Mouse (Mus musculus): ENCODE measurements around the gene Clstn2.

The Clstn2 gene

DNA sequence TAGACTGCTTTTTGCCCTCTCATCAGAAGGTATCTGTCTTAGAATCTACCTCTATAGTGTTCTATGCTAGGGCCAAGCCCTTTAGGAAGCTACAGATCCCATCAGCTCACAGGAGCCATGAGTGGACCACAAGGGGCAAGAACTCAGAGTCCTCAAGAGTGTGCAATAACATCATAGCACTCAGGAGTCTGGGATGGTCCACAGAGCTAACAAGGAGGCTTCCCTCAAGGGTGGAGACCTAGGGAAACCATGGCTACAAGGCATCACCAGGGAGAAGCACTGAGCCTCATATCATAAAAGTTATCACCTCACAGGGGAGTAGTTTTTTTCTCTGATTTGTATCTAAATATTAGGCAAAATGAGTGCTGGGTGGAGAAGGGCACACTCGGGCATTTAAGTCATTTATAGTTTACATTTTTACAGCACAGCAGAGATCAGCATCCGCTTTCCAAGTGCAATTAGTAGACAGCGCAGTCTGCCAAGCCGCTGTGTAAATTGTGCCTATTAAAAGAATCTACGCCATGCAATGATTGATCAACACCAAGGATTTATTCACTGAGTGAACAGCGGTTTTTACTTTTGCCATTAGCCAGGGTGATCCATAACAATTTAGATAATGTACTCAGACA, 82.5 kb downstream of the Clstn2 start:
- no peak for DNase-seq

- no peak for DNase-seq
Measured at GRCm38 (mm10) chr9:97919326-97919725, 113.7 kb downstream of the Clstn2 start.

- no peak for DNase-seq
Measured at GRCm38 (mm10) chr9:97891415-97891814, 141.6 kb downstream of the Clstn2 start.

- DNase-seq = no peak
Measured at GRCm38 (mm10) chr9:97883336-97883735, 149.6 kb downstream of the Clstn2 start.

GRCm38 (mm10) chr9:97867013-97867700, 165.8 kb downstream of the Clstn2 start:
- no peak for DNase-seq

- DNase-seq = no peak
Measured at GRCm38 (mm10) chr9:97852859-97853258, 180.1 kb downstream of the Clstn2 start.

GRCm38 (mm10) chr9:97847873-97848838, 184.8 kb downstream of the Clstn2 start:
- DNase-seq = no peak

- DNase-seq = no peak
Measured at GRCm38 (mm10) chr9:97842054-97842453, 190.9 kb downstream of the Clstn2 start.

DNA sequence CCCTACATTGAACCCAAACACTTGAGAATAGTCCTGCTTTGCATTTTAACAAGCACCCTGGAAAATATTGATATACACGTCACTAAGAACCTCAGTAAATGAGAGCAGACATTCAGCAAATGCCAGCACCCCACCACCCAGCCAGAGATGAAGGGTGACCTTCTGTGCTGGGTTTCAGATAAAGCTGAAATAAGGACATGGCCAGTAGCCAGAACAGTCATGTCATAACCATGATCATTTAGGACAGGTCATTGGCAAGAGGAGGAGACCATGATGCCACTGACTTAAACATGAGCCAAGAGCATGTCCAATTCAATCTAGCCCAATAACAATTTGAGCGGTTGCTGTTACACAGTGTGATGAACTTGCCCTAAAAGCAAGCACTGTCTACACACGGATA, 201.8 kb downstream of the Clstn2 start:
- no peak for DNase-seq

- no peak for DNase-seq
Measured at GRCm38 (mm10) chr9:97829919-97830318, 203.1 kb downstream of the Clstn2 start.

GRCm38 (mm10) chr9:97827689-97828088, 205.3 kb downstream of the Clstn2 start:
- no peak for DNase-seq

DNA sequence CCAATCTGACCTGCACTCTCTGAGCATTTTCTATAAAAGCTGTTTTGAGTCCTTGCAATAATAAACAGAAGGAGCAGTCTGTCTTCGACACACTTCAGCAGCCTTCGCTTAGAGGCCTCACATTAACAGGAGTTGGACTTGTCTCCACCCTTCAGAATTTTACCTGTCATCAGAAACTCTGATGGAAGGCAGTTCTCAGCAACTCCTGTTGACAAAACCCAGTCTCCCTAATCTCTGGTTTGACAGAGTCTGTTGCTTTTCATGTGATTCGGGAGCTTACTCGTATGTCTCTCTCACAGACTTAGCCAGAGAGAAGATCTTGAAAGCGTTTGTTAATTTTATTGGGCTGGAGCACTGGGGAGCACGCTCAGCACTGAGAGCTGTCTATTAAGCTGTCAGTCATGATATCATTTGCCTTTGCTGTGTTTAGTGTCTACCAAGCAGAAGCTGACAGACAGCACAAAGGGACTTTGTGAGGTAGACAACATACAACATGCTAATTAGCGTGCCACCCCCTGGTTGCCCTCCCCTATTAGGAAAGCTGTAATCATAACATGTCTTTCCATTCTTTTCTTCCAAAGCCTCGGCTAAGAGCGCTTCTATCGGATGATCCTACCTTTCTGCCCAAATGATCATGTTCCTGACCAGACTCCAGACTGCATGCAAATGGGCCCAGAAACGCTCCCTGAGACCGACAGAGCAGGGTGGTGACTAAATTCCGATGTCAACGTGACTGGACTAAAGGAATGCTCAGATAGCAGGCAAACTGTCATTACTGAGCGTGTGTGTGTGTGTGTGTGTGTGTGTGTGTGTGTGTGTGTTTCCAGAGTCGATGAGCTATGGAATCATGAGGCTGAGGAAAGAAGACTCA, 206.7 kb downstream of the Clstn2 start:
- DNase-seq = no peak

GRCm38 (mm10) chr9:97817116-97817515, 215.9 kb downstream of the Clstn2 start:
- DNase-seq = no peak

DNA sequence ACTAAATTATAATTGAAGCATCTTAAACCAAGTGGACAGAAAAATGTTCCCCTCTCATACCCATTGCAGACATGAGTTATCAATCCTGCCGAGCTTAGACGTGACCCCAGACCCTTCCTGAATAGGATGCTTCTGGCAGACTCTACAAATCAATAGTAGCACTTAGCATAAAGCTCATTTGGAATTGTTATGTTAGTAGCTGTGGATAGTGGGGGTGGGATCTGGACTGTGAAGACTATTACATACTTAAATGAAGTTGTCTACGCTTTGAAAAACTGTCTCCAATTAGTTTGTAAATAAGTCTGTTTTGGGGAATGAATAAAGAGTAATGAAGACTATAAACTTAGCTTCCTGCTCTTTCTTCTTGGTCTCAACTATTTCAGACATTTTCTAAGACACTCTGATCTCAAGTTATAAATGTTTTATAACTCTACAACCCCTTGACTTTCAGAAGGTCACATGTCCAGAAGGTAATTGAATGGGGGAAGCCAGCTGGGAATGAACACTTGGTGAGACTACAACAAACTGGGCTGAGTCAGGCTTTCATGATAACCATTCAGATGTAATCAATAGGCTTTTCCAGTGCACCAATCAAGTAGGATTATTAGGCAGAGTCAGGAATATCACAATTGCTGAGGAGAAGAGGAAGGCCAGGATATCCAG, 216.7 kb downstream of the Clstn2 start:
- DNase-seq = no peak

- no peak for DNase-seq
Measured at GRCm38 (mm10) chr9:97813157-97813556, 219.8 kb downstream of the Clstn2 start.

- no peak for DNase-seq
Measured at GRCm38 (mm10) chr9:97807031-97807430, 225.9 kb downstream of the Clstn2 start.

- no peak for DNase-seq
Measured at GRCm38 (mm10) chr9:97793661-97794060, 239.3 kb downstream of the Clstn2 start.

DNA sequence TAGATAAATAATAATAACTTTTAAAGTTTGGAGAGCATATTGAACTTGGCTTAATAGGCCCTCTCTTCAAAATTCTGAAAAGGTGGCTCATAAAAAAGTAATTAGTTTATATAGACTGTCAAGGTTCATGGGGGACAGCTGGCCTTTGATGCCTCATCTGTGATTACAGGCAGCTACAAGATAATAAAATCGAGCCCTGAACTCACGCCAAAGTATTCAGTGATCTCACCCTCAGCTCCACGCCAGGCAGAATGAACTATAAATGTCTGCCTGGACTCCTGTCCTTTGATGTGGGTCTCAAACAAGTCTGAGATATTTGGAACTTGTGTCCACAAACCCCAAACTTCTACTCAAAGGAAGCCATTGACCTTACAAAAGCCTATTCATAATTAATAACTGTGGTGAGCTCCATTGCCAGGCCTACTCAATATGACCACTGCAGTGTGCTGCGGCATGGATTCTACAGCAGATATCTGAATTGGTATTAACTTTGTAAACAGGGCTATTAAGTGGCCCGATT, 244.8 kb downstream of the Clstn2 start:
- DNase-seq = no peak

DNA sequence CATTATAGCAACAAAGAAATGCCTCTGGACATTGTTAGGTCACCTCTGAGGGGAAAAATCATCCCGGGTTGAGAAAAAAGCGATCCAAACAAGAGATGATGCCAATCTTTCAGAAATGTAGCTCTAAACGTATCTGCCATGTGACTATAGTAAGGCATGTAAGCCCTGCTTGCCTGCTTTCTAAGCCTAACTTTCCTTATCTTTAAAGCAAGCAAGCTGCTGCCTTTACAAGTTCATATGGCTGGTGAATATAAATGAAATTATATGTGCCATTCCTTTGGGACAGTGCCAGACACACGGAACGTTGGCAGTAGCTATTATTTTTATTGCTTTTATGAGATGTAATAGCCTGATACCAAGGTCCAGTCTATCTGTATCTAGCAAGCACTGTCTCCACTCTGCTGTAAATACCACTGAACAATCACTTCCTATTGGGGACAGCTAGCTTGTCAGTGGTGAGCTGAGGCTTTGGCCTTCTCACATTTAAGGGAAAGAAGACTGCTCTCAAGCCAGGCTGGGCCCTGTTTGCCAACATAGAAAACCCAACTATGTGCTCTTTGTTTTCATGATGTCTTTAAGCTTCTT, 252.9 kb downstream of the Clstn2 start:
- no peak for DNase-seq

GRCm38 (mm10) chr9:97775770-97776169, 257.2 kb downstream of the Clstn2 start:
- DNase-seq = no peak

GRCm38 (mm10) chr9:97774991-97775390, 258.0 kb downstream of the Clstn2 start:
- no peak for DNase-seq
